Mouse (Mus musculus) stomach, embryonic 16.5 days (tissue): Measurements from ENCODE around the gene Runx1. TPM values are rescaled to one million over a fixed set of nuclear protein-coding genes. Genes with fewer than 3 reads are reported as not detected.

Experiments
- ATAC-seq: fragments of 200-750 bp; cut with Nextera tagmentation; 2 replicates; pipeline ENCODE4 v1.8.0; 2017; ENCODE audit warnings: moderate number of reproducible peaks, moderate TSS enrichment; ENCODE audit not compliant: insufficient read depth, low FRiP score
- H3K27ac ChIP-seq: fragments of 300-500 bp; sonication (generic); 2 replicates; pipeline ENCODE4 v1.5.1; 2014; ENCODE audit warnings: low read length
- H3K27me3 ChIP-seq: fragments of 300-500 bp; sonication (generic); 2 replicates; pipeline ENCODE4 v1.6.1; 2014; ENCODE audit warnings: low read length, control low read depth, mixed read lengths; ENCODE audit not compliant: control insufficient read depth, insufficient read depth
- H3K36me3 ChIP-seq: fragments of 300-500 bp; sonication (generic); 2 replicates; pipeline ENCODE4 v1.6.1; 2014; ENCODE audit warnings: low read length; ENCODE audit not compliant: control insufficient read depth, insufficient read depth
- H3K4me1 ChIP-seq: fragments of 300-500 bp; sonication (generic); 2 replicates; pipeline ENCODE4 v1.6.1; 2014; ENCODE audit warnings: low read length, control low read depth, mixed read lengths; ENCODE audit not compliant: control insufficient read depth, insufficient read depth
- H3K4me2 ChIP-seq: fragments of 300-500 bp; sonication (generic); 2 replicates; pipeline ENCODE4 v1.6.1; 2014; ENCODE audit warnings: low read depth, low read length, mixed read lengths
- H3K4me3 ChIP-seq: fragments of 300-500 bp; sonication (generic); replicated peaks from 2 replicates; pipeline ENCODE4 v1.5.1; 2014; ENCODE audit warnings: mild to moderate bottlenecking, low read length
- H3K9ac ChIP-seq: fragments of 300-500 bp; sonication (generic); 2 replicates; pipeline ENCODE4 v1.6.1; 2014; ENCODE audit warnings: low read length
- H3K9me3 ChIP-seq: fragments of 300-500 bp; sonication (generic); replicated peaks from 2 replicates; pipeline ENCODE4 v1.6.1; 2016; ENCODE audit warnings: low read length, control low read depth; ENCODE audit not compliant: control insufficient read depth
- WGBS: fragments of 180-500 bp; shearing (Covaris S2); extraction: QIAGEN DNeasy Blood & Tissue Kit; methylation state at CpG from one replicate; pipeline ENCODE4 v1.1.7; 2014; 5-methylcytosine and 5-hydroxymethylcytosine counted together
- polyA plus RNA-seq: library from polyadenylated mRNA; unstranded; fragments of >200 nt; fragmentation: Nextera tagmentation; extraction: Ambion mirVana; gene quantifications from 2 replicates; pipeline ENCODE4 v1.2.1, GENCODE M21; 2015

Gene Runx1
- polyA plus RNA-seq, 1 experiment from 2014 or later = 9.6 TPM

DNA sequence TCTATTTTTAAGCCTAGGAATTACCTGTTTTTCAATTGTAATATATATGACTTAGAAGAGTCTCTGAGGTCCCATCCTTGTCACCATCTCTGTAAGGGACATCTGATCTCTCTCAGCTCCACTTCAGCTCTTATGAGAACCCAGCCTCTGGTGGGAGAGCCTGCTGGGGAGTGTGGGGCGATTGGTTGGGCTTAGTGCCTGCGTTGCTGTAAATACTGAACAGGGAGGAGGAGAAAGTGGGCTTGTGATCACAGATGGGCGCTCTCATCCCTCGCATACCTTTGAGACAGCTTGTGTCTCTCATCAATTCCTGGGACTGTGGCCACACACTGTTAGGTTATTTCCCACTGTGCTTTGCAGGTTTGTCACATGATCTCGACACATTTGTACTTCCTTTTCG, 35.3 kb downstream of the Runx1 start:
- Histone ChIP-seq H3K9me3 (no peaks in the 10 kb centered on the region), H3K36me3 (no peaks in the 10 kb centered on the region), H3K4me2 (no peak overlapping the region), H3K4me3 (no peak overlapping the region), H3K27me3 (no peaks in the 10 kb centered on the region), H3K9ac (no peak overlapping the region), H3K4me1 (peaks cover 3% of the 10 kb centered on the region; the same call in 1 of the 2 replicates), H3K27ac (no peak overlapping the region)
- 68% methylated on average over 6 of the region's 6 CpGs for WGBS
- no peak for ATAC-seq

DNA sequence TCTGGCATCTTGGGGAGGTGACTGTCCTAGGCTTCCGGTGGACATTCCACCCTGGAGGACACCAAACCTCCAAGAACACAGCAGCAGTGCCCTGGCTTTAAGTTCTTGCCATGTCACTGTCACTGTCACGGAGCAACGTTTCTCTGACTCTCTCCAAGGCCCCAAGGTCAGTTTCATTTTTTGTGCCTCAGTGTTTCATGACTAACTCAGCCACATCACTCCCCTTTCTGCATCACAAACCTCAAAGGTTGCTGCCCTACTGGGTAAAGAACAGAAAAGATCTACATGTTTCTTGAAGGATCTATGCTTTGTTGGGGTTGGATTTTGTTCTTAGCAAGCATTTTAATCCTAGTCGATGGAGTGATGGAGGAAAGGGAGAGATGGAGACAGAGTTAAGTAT, 36.1 kb downstream of the Runx1 start:
- Histone ChIP-seq H3K27ac (no peak overlapping the region), H3K27me3 (no peaks in the 10 kb centered on the region), H3K4me2 (no peak overlapping the region), H3K9ac (no peak overlapping the region), H3K4me1 (peaks cover 3% of the 10 kb centered on the region; the same call in 1 of the 2 replicates), H3K36me3 (no peaks in the 10 kb centered on the region), H3K9me3 (no peaks in the 10 kb centered on the region), H3K4me3 (no peak overlapping the region)
- WGBS = 80% methylated on average over 4 of the region's 4 CpGs
- no peak for ATAC-seq

DNA sequence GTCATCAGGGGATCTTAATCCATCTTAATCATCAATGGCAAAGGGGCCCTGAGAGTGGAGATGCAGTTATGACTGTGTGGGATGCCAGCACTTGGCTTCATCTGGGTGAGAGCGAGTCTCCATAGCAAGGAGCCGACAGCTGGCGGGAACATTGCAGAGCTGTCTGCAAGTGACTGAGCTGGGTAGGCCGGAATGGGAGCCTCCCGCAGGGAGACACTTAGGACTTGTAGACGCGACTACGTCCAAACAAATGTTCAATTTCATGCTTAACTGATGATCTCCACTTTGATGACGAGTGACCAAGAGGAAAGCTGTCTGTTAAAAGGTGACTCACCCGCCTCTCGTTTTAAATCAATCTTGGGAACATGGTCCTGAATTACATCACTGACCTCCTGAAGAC, 37.5 kb downstream of the Runx1 start:
- Histone ChIP-seq H3K36me3 (no peaks in the 10 kb centered on the region), H3K4me3 (no peak overlapping the region)

DNA sequence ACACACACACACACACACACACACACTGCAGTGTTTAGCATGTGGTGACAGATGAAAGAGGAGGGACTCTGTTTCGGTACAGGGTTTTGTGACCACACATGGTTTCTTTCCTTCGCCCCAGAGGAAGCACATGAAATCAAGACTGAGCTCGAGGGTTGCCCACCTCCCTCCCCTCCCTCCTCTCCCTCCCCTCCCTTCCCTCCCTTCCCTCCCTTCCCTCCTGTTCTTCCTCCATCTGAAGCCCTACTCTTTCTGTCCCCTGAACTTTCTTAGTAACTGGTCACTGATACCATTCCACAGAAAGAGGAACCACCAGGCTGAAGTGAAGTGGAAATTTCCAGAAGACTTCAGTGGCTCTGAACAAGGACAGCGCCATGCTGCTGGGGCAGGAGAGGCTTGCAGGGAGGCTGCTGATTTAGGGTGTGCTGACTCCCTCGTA, 39.0 kb downstream of the Runx1 start:
- H3K4me2 ChIP-seq = no peak overlapping the region
- 55% methylated on average over 5 of the region's 5 CpGs for WGBS
- H3K27ac ChIP-seq = no peak overlapping the region
- no peak overlapping the region for H3K9ac ChIP-seq
- no peaks in the 10 kb centered on the region for H3K9me3 ChIP-seq
- no peak overlapping the region for H3K4me3 ChIP-seq
- H3K27me3 ChIP-seq = no peaks in the 10 kb centered on the region
- ATAC-seq = no peak
- H3K4me1 ChIP-seq = peaks cover 13% of the 10 kb centered on the region
- H3K36me3 ChIP-seq = no peaks in the 10 kb centered on the region

More for the DNA sequence above, 37.5 kb downstream of the Runx1 start:
- Histone ChIP-seq H3K4me1 (peaks cover 11% of the 10 kb centered on the region), H3K9ac (no peak overlapping the region), H3K9me3 (no peaks in the 10 kb centered on the region), H3K27me3 (no peaks in the 10 kb centered on the region), H3K27ac (no peak overlapping the region), H3K4me2 (no peak overlapping the region)
- no peak for ATAC-seq
- WGBS = 68% methylated on average over 11 of the region's 11 CpGs

DNA sequence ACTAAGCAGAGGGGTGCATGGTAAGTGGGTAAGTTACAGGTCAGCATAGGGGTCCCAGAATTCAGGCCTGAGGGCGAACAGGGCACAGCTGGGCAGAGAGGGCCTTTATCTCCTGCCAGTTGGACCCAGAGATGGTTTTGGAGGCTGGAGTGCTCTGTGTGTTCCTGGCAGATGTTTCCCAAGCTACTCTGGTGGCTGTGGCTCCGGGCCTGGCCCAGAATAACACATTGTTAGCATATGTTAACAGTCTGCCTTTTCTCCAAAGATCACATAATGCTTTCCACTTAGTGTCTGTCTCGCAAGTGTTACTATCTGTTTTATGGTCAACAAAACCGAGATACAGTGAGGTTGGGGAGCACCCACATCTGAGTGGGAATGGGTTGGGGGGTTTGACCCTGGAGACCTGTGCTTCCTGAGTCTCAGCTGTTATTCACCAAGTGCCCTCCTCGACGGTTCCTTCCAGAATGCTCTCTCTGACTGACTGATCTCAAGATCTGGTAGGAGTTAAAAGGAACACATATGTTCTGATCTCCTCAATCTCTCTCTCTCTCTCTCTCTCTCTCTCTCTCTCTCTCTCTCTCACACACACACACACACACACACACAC, 39.6 kb downstream of the Runx1 start:
- Histone ChIP-seq H3K9me3 (no peaks in the 10 kb centered on the region), H3K27ac (no peak overlapping the region), H3K9ac (no peak overlapping the region), H3K4me1 (peaks cover 13% of the 10 kb centered on the region), H3K4me2 (no peak overlapping the region), H3K27me3 (no peaks in the 10 kb centered on the region), H3K4me3 (no peak overlapping the region), H3K36me3 (no peaks in the 10 kb centered on the region)
- no peak for ATAC-seq
- 61% methylated on average over 6 of the region's 6 CpGs for WGBS

DNA sequence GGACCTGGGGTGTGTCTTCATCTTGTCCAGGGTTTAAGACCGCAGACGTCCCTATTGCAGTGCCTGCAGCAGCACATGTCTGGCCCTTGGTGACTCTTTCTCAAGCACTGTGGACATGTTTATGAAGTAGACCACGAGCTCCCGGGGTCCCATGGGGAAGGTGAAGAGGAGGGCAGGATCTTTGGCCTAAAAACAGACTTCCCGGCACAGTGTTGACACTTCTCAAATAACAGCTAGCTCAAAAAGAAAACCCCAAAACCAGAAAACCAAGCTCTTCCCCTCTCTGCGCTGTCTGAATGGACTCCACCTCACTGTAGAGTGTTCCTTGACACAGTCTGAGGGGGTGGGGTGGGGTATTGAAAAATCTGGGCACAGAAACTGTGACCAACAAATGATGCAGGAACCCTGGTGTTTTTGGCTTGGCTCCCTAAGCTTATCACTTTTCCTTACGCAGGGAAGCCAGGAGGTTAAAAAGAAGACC, 42.3 kb downstream of the Runx1 start:
- no peak overlapping the region for H3K4me3 ChIP-seq
- no peaks in the 10 kb centered on the region for H3K27me3 ChIP-seq
- no peaks in the 10 kb centered on the region for H3K36me3 ChIP-seq
- H3K4me1 ChIP-seq = peaks cover 13% of the 10 kb centered on the region
- 37% methylated on average over 7 of the region's 7 CpGs for WGBS
- no peak overlapping the region for H3K27ac ChIP-seq
- no peak overlapping the region for H3K4me2 ChIP-seq
- H3K9ac ChIP-seq = no peak overlapping the region
- ATAC-seq = no peak
- no peaks in the 10 kb centered on the region for H3K9me3 ChIP-seq

DNA sequence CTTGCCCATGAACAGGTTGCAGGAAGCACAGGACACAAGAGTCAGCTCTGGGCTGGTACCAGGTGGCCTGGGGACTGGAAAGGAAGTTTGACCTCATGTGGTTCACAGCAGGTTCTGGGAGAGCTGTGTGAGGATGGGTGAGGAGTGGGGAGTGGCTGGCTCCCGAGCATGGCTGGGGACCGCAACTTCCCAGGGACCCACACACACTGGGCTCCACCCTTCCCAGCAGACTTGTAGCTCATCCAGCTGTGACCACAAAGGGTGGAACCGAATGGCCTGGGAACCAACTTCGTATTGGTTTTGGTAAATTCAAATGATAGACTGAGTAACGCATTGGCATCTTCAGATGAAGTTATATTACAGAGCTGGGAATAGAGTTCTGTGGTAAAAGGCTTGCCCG, 43.5 kb downstream of the Runx1 start:
- Histone ChIP-seq H3K4me3 (no peak overlapping the region), H3K9ac (no peak overlapping the region), H3K36me3 (no peaks in the 10 kb centered on the region), H3K4me2 (no peak overlapping the region), H3K9me3 (no peaks in the 10 kb centered on the region), H3K4me1 (peaks cover 13% of the 10 kb centered on the region), H3K27me3 (no peaks in the 10 kb centered on the region), H3K27ac (no peak overlapping the region)
- ATAC-seq = no peak
- WGBS = 70% methylated on average over 6 of the region's 6 CpGs

DNA sequence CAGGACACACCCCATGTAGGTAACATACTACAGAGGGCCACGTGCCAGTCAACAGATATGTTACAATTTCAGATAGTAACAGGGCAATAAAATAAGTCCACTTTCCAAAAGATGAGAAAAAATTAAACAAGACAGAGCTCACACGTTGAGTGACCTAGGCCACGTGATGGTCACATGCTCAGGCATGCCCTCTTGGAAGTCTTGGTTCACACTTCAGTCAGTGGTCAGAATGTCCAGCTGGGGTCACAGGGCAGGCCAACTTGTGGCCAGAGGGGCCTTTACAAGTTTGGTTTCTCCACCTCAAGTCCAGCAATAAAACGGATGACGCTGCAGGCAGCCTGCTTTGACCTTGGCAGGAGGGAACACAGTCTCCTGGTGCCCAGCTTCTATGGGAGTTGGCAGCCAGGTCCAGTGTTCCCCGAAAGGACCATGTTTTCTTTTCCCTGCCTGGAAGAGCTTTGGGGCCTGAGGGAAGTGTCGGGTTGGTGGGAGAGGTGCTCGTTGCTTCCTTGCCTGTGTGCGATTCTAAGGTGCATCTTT, 46.0 kb downstream of the Runx1 start:
- WGBS = 85% methylated on average over 9 of the region's 9 CpGs
- ATAC-seq = no peak
- Histone ChIP-seq H3K36me3 (no peaks in the 10 kb centered on the region), H3K9ac (no peak overlapping the region), H3K4me1 (peaks cover 10% of the 10 kb centered on the region; the same call in 1 of the 2 replicates), H3K4me2 (no peak overlapping the region), H3K27ac (no peak overlapping the region), H3K4me3 (no peak overlapping the region), H3K9me3 (no peaks in the 10 kb centered on the region), H3K27me3 (no peaks in the 10 kb centered on the region)

DNA sequence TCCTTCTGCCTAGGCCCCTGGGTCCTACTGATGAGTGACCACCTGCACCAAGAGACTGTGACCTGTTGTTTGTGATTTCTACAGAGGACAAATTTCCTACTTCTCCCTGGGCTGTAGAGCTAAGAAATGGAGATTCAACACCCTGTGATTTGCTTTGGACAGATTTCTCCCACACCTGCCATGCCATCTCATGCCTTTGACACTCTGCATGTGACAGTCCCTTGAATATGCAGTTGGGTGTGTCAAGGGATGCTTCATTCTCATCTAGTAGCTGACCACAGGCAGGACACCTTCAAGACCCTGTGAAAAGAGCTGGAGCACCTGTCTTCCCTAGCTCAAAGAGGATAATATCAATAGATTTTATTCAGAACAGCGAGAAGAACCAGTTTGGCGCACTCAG, 46.8 kb downstream of the Runx1 start:
- H3K4me1 ChIP-seq = peaks cover 9% of the 10 kb centered on the region; the same call in 1 of the 2 replicates
- H3K27me3 ChIP-seq = no peaks in the 10 kb centered on the region
- H3K9me3 ChIP-seq = no peaks in the 10 kb centered on the region
- no peak overlapping the region for H3K4me3 ChIP-seq
- WGBS = 87% methylated on average over 2 of the region's 2 CpGs
- H3K4me2 ChIP-seq = no peak overlapping the region
- no peak overlapping the region for H3K27ac ChIP-seq
- no peaks in the 10 kb centered on the region for H3K36me3 ChIP-seq
- no peak overlapping the region for H3K9ac ChIP-seq
- no peak for ATAC-seq
